Mouse (Mus musculus) liver, embryonic 14.5 days (tissue): Measurements from ENCODE around the gene Myo1b. TPM values are rescaled to one million over a fixed set of nuclear protein-coding genes. Genes with fewer than 3 reads are reported as not detected.

ENCODE experiments used
- ATAC-seq: fragments of 200-750 bp; cut with Nextera tagmentation; 2 replicates; pipeline ENCODE4 v1.8.0; 2017; ENCODE audit warnings: moderate number of reproducible peaks, mild to moderate bottlenecking, moderate library complexity; ENCODE audit not compliant: insufficient read depth
- DNase-seq, 3 experiments: peaks; one replicate each; pipeline ENCODE4 v3.0.0-alpha.2; 2012 to 2013; ENCODE audit warnings: low read depth in 3 of 3, low spot score in 3 of 3
- H3K27ac ChIP-seq: fragments of 300-500 bp; sonication (generic); 2 replicates; pipeline ENCODE4 v1.5.1; 2014; ENCODE audit warnings: moderate library complexity, mild to moderate bottlenecking, control low read depth, inconsistent platforms
- H3K27me3 ChIP-seq: fragments of 300-500 bp; sonication (generic); 2 replicates; pipeline ENCODE4 v1.6.1; 2014; ENCODE audit warnings: mild to moderate bottlenecking, low read length, moderate library complexity; ENCODE audit not compliant: control insufficient read depth, insufficient read depth
- H3K36me3 ChIP-seq: fragments of 300-500 bp; sonication (generic); replicated peaks from 2 replicates; pipeline ENCODE4 v1.6.1; 2014; ENCODE audit warnings: low read depth; ENCODE audit not compliant: control insufficient read depth, insufficient read depth
- H3K4me1 ChIP-seq, 2 experiments: fragments of 200-500 bp in 1 of 2; fragments of 300-500 bp in 1 of 2; sonication (generic) in 1 of 2; replicated peaks; 2 replicates each; pipeline ENCODE4 v1.6.1; 2012 to 2014; ENCODE audit warnings: antibody characterized with exemption in 1 of 2, inconsistent platforms in 1 of 2, low read length in 1 of 2; ENCODE audit not compliant: control insufficient read depth in 2 of 2, insufficient read depth in 2 of 2
- H3K4me2 ChIP-seq: fragments of 300-500 bp; sonication (generic); 2 replicates; pipeline ENCODE4 v1.6.1; 2014; ENCODE audit warnings: low read depth, mild to moderate bottlenecking, control low read depth, moderate library complexity
- H3K4me3 ChIP-seq, 2 experiments: fragments of 200-500 bp in 1 of 2; fragments of 300-500 bp in 1 of 2; sonication (generic) in 1 of 2; 2 replicates each; pipeline ENCODE4 v1.5.1; 2012 to 2014; ENCODE audit warnings: low read depth in 2 of 2, low read length in 2 of 2, mild to moderate bottlenecking in 2 of 2, control low read depth in 1 of 2, inconsistent platforms in 1 of 2, moderate library complexity in 1 of 2; ENCODE audit not compliant: insufficient read depth in 1 of 2
- H3K9ac ChIP-seq: fragments of 300-500 bp; sonication (generic); replicated peaks from 2 replicates; pipeline ENCODE4 v1.6.1; 2014; ENCODE audit warnings: mild to moderate bottlenecking, control low read depth, moderate library complexity
- H3K9me3 ChIP-seq: fragments of 300-500 bp; sonication (generic); 2 replicates; pipeline ENCODE4 v1.6.1; 2016; ENCODE audit warnings: low read length, mixed read lengths; ENCODE audit not compliant: control insufficient read depth
- CTCF ChIP-seq: IDR thresholded peaks from 2 replicates; pipeline ENCODE4 v1.5.1; 2016; ENCODE audit warnings: antibody characterized with exemption, low read depth, control low read depth
- EP300 ChIP-seq: IDR thresholded peaks from 2 replicates; pipeline ENCODE4 v1.6.1; 2016; ENCODE audit warnings: antibody characterized with exemption, low read depth
- WGBS: fragments of 180-500 bp; shearing (Covaris S2); extraction: QIAGEN DNeasy Blood & Tissue Kit; methylation state at CpG from one replicate; pipeline ENCODE4 v1.1.7; 2014; ENCODE audit not compliant: insufficient replicate concordance; 5-methylcytosine and 5-hydroxymethylcytosine counted together
- polyA plus RNA-seq, 2 experiments: library from polyadenylated mRNA; depleted of rRNA in 1 of 2; stranded (reverse) in 1 of 2; unstranded in 1 of 2; fragments of >200 nt; fragmentation: Nextera tagmentation in 1 of 2; extraction: Ambion mirVana in 1 of 2; gene quantifications; 2 replicates each; pipeline versions ENCODE4 v1.2.1 to v1.2.3; 2012 to 2014

The Myo1b gene
- polyA plus RNA-seq, 2 experiments, result 3.8 to 9.1 TPM

DNA sequence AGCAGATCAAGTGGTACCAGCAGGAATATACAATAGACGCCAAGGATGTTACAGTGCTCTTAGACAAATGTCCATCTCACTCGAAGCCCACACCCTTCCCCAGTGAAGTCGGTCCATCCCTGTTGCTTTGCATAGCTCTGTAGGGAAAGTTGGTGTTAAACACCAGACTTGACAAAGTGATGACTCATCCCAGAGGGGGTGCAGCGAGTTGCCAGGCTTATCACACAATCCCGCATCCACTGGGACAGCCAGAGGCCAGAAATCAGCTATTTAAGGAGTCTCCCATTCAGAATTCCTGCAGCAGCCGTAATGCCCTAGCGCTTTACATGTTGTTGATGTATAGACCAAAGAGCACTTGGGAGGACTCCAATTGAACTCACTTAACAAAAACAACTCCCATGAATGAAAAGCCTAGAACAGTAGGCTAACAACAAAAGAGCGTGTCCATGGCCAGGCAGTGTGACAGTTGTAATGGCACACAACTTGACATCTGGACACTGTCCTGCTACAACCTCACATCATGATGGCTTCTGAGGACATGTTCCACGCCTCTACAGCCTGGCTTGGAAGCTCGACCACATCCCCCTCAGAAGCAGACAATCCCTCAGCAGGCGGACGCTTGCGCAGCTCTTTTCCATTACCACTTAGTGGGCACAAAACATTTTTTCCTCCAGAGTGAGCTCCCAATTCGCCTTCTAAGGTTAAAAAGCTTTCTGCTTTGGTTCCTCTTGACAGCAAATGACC is 2.6 kb downstream of the Myo1b start:
- no peak overlapping the region for H3K27ac ChIP-seq
- H3K4me3 ChIP-seq, result no peak overlapping the region
- DNase-seq (no peak), ATAC-seq (no peak)
- 50% methylated on average over 14 of the region's 14 CpGs for WGBS
- no peak overlapping the region for H3K4me2 ChIP-seq
- TF ChIP-seq EP300 (no peak), CTCF (no peak)
- H3K4me1 ChIP-seq, result peaks cover 0 to 6% of the 10 kb centered on the region in 2 experiments; a peak in 2 of 4 replicates
- H3K27me3 ChIP-seq, result peaks cover 17% of the 10 kb centered on the region
- H3K36me3 ChIP-seq, result no peaks in the 10 kb centered on the region
- no peaks in the 10 kb centered on the region for H3K9me3 ChIP-seq
- no peak overlapping the region for H3K9ac ChIP-seq

GRCm38 (mm10) chr1:51911331-51911730 is 4.5 kb downstream of the Myo1b start:
- no peaks in the 10 kb centered on the region for H3K36me3 ChIP-seq
- TF ChIP-seq CTCF (no peak), EP300 (no peak)
- H3K9ac ChIP-seq, result no peak overlapping the region
- WGBS, result 59% methylated on average over 4 of the region's 4 CpGs
- no peak for DNase-seq
- H3K4me3 ChIP-seq, result no peak overlapping the region
- H3K4me2 ChIP-seq, result no peak overlapping the region
- H3K27me3 ChIP-seq, result peaks cover 14% of the 10 kb centered on the region
- peaks cover 0 to 11% of the 10 kb centered on the region in 2 experiments; a peak in 2 of 4 replicates for H3K4me1 ChIP-seq
- ATAC-seq, result no peak
- no peak overlapping the region for H3K27ac ChIP-seq
- H3K9me3 ChIP-seq, result no peaks in the 10 kb centered on the region

DNA sequence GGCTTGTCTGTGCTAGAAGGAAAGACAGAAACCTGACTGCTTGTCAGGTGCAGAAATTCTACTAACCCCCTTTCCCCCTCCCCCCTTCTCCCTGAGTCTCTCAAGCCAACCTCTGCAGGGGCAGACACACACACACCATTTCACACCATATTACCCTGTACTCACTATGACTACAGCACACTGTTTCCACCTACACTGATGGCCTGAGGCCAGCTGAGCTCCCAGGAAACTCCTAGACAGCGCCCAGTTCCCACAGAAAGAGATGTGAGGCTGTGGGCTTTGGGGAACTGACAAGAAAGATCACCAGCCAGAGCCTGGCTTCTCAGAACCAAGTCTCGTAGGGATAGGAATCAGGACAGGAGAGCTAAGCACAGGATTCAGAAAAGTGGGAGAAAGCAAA is 6.7 kb downstream of the Myo1b start:
- TF ChIP-seq EP300 (no peak), CTCF (no peak)
- WGBS, result 51% methylated on average over 2 of the region's 2 CpGs
- H3K36me3 ChIP-seq, result no peaks in the 10 kb centered on the region
- no peak overlapping the region for H3K9ac ChIP-seq
- H3K4me1 ChIP-seq, result peaks cover 0 to 11% of the 10 kb centered on the region in 2 experiments; a peak in 2 of 4 replicates
- no peak overlapping the region for H3K4me2 ChIP-seq
- H3K27me3 ChIP-seq, result no peaks in the 10 kb centered on the region
- no peak overlapping the region for H3K4me3 ChIP-seq
- no peaks in the 10 kb centered on the region for H3K9me3 ChIP-seq
- DNase-seq (no peak), ATAC-seq (no peak)
- H3K27ac ChIP-seq, result no peak overlapping the region

- no peak for ATAC-seq
- 22% methylated on average over 8 of the region's 8 CpGs for WGBS
- no peak for TF ChIP-seq EP300
- TF ChIP-seq CTCF, result no peak
Measured at GRCm38 (mm10) chr1:51907821-51908220, 8.1 kb downstream of the Myo1b start.

GRCm38 (mm10) chr1:51906206-51906906 is 9.5 kb downstream of the Myo1b start:
- DNase-seq (no peak), ATAC-seq (no peak)
- Histone ChIP-seq H3K4me3 (no peak overlapping the region), H3K9me3 (no peaks in the 10 kb centered on the region), H3K27me3 (no peaks in the 10 kb centered on the region), H3K4me2 (no peak overlapping the region), H3K36me3 (no peaks in the 10 kb centered on the region), H3K9ac (no peak overlapping the region), H3K4me1 (peaks cover 0 to 11% of the 10 kb centered on the region in 2 experiments; a peak in 2 of 4 replicates), H3K27ac (no peak overlapping the region)
- WGBS, result 70% methylated on average over 8 of the region's 8 CpGs
- no peak for TF ChIP-seq CTCF
- TF ChIP-seq EP300, result no peak

More at GRCm38 (mm10) chr1:51907821-51908220, 8.1 kb downstream of the Myo1b start:
- no peak for DNase-seq
- peaks cover 0 to 9% of the 10 kb centered on the region in 2 experiments; a peak in 2 of 4 replicates for H3K4me1 ChIP-seq
- H3K27me3 ChIP-seq, result no peaks in the 10 kb centered on the region
- H3K9me3 ChIP-seq, result no peaks in the 10 kb centered on the region
- no peak overlapping the region for H3K4me3 ChIP-seq
- no peaks in the 10 kb centered on the region for H3K36me3 ChIP-seq
- no peak overlapping the region for H3K9ac ChIP-seq
- no peak overlapping the region for H3K27ac ChIP-seq
- H3K4me2 ChIP-seq, result no peak overlapping the region
